Mouse (Mus musculus): ENCODE results near the gene Abca8a. TPM values are rescaled to one million over a fixed set of nuclear protein-coding genes. Genes with fewer than 3 reads are reported as not detected.
"Not testable (repeated sequence)": the region's sequence is repeated elsewhere in the genome, so short reads cannot be mapped to it uniquely, and the experiment has no call there.

Gene Abca8a
- total and polyA plus RNA-seq, 2 experiments from 2014 or later = 0.39 to 0.71 TPM

DNA sequence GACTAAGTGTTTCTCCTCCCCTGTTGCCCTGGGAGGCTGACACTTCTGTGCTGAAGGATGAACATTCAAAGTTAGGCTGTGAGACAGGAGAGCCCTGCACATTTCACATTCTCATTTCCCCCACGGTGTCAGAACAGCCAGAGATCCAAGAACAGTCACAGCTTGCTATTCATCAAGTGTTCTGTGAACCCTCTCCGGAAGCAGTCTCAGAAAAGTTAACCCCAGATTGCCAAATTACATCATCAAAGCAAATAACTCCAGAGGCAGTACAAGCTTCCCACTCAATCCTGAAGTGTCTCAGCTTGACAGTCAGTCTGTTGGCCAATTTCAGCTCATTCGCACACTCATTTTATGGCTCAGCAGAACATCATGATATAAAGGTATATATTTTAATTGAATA is 100.8 kb downstream of the Abca8a start:
- Histone ChIP-seq H3K27ac (ENCODE audit: low read depth, low read length) (0 out of 2 replicates have a peak overlapping the region, but pooled peaks have one; percentile 18), H3K4me1 (ENCODE audit: insufficient read depth, low read length) (no peaks in the 10 kb centered on the region), H3K36me3 (ENCODE audit: insufficient read depth, low read length) (no peaks in the 10 kb centered on the region), H3K4me3 (ENCODE audit: low read depth, low read length) (peak overlapping the region; percentile 39), H3K27me3 (ENCODE audit: insufficient read depth, low read length) (no peaks in the 10 kb centered on the region), H3K4me2 (ENCODE audit: low read depth, low read length, poor library complexity, severe bottlenecking) (peak overlapping the region; percentile 62), H3K9me3 (ENCODE audit: low read length) (no peaks in the 10 kb centered on the region), H3K9ac (replicated peaks; ENCODE audit: low read length, poor library complexity, severe bottlenecking) (no peak overlapping the region)
- DNase-seq (ENCODE audit: low spot score) = peak; percentile 62
- TF ChIP-seq CTCF (IDR thresholded peaks at IDR 0.05) = no peak
- ATAC-seq (ENCODE audit: low FRiP score) = no peak
- WGBS = 3% methylated on average over 3 of the region's 3 CpGs

DNA sequence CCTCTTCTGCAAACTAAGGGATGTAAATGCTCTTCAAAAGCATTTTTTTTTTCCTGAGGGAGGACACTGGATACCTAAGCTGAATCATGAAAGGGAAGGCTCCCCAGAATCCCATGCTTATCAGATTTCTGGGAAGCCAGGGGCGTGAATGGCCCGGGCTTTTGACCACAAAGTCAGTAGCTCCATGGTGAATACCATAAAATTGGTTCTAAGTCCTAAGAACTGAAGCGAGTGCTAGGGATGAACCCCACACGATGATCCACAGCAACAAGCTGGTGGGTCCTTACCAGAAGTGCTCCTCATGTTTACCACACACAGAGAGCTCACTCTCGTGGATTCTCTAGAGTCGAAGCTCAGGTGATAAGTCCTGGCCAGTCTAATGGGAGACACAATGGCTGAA is 101.8 kb downstream of the Abca8a start:
- Histone ChIP-seq H3K27ac (ENCODE audit: low read depth, low read length) (no peak overlapping the region), H3K4me1 (ENCODE audit: insufficient read depth, low read length) (no peaks in the 10 kb centered on the region), H3K9ac (replicated peaks; ENCODE audit: low read length, poor library complexity, severe bottlenecking) (no peak overlapping the region), H3K9me3 (ENCODE audit: low read length) (no peaks in the 10 kb centered on the region), H3K4me2 (ENCODE audit: low read depth, low read length, poor library complexity, severe bottlenecking) (peak overlapping the region; percentile 62), H3K27me3 (ENCODE audit: insufficient read depth, low read length) (no peaks in the 10 kb centered on the region), H3K36me3 (ENCODE audit: insufficient read depth, low read length) (no peaks in the 10 kb centered on the region), H3K4me3 (ENCODE audit: low read depth, low read length) (no peak overlapping the region)
- DNase-seq (ENCODE audit: low spot score) (no peak), ATAC-seq (ENCODE audit: low FRiP score) (no peak)
- 62% methylated on average over 6 of the region's 6 CpGs for WGBS
- TF ChIP-seq CTCF (IDR thresholded peaks at IDR 0.05) = no peak

DNA sequence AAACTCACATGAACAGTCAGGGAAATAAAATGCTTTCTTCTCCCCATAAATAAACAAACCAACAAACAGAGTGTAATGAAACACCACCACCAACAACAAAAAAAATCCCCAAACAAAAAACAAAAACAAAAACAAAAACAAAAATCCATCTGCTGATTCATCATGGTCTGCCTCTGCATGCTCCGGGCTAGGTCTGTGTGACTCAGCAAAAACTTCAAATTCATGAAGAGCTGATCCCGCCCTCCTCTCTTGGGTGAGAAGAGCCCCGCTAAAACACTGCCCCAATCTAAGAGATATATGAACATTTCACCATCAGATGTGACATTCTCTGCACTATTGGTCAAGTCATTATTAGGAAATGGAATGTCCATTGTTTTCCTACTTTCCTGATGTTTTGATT is 104.5 kb downstream of the Abca8a start:
- no peak for TF ChIP-seq CTCF (IDR thresholded peaks at IDR 0.05)
- H3K36me3 ChIP-seq (ENCODE audit: insufficient read depth, low read length) = no peaks in the 10 kb centered on the region
- H3K4me2 ChIP-seq (ENCODE audit: low read depth, low read length, poor library complexity, severe bottlenecking) = no peak overlapping the region
- no peaks in the 10 kb centered on the region for H3K4me1 ChIP-seq (ENCODE audit: insufficient read depth, low read length)
- 87% methylated on average over 3 of the region's 3 CpGs for WGBS
- no peaks in the 10 kb centered on the region for H3K9me3 ChIP-seq (ENCODE audit: low read length)
- no peak overlapping the region for H3K4me3 ChIP-seq (ENCODE audit: low read depth, low read length)
- no peaks in the 10 kb centered on the region for H3K27me3 ChIP-seq (ENCODE audit: insufficient read depth, low read length)
- no peak for DNase-seq (ENCODE audit: low spot score)
- H3K9ac ChIP-seq (replicated peaks; ENCODE audit: low read length, poor library complexity, severe bottlenecking) = no peak overlapping the region
- no peak for ATAC-seq (ENCODE audit: low FRiP score)
- no peak overlapping the region for H3K27ac ChIP-seq (ENCODE audit: low read depth, low read length)

DNA sequence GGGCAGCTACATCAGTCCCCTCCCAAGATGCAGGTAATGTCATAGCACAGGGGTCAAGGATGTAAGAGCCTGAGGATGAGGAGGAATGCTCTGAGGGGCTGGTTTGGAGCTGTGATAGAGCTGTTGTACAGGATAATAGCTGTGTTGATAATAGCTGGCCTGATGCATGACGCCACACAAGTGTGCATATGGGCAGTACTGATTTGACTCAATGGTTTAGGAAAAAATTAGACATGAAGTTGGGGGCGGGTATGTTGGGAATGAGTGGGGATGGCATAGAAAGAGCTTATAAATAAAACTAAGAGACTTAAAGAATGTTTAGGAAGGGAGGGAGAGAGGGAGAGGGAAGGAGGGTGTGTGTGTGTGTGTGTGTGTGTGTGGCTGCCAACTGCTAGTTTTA is 105.5 kb downstream of the Abca8a start:
- 93% methylated on average over 2 of the region's 2 CpGs for WGBS
- no peak for TF ChIP-seq CTCF (IDR thresholded peaks at IDR 0.05)
- Histone ChIP-seq H3K4me2 (ENCODE audit: low read depth, low read length, poor library complexity, severe bottlenecking) (no peak overlapping the region), H3K9ac (replicated peaks; ENCODE audit: low read length, poor library complexity, severe bottlenecking) (no peak overlapping the region), H3K36me3 (ENCODE audit: insufficient read depth, low read length) (no peaks in the 10 kb centered on the region), H3K27me3 (ENCODE audit: insufficient read depth, low read length) (no peaks in the 10 kb centered on the region), H3K4me1 (ENCODE audit: insufficient read depth, low read length) (no peaks in the 10 kb centered on the region), H3K27ac (ENCODE audit: low read depth, low read length) (no peak overlapping the region), H3K9me3 (ENCODE audit: low read length) (no peaks in the 10 kb centered on the region), H3K4me3 (ENCODE audit: low read depth, low read length) (no peak overlapping the region)
- ATAC-seq (ENCODE audit: low FRiP score) (no peak), DNase-seq (ENCODE audit: low spot score) (no peak)

DNA sequence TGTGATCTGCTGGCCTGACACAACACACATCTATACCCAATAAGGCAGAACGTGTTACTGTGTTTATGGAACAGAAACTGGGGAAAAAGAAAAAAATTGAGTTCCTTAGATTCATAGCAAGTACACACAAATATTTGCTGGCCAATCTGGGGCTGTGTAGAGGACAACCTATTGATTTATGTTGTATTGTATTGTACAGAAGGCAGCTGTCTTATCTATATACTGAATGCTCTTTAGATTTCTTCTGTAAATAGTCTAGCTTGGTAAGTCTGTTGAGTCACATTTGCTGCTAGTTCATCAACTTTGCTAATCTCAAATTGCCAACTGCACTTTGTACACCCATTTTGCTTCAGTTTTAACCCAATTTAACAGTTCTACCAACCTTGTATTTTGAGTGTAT is 107.6 kb downstream of the Abca8a start:
- Histone ChIP-seq H3K9ac (replicated peaks; ENCODE audit: low read length, poor library complexity, severe bottlenecking) (no peak overlapping the region), H3K4me2 (ENCODE audit: low read depth, low read length, poor library complexity, severe bottlenecking) (no peak overlapping the region), H3K4me3 (ENCODE audit: low read depth, low read length) (no peak overlapping the region), H3K36me3 (ENCODE audit: insufficient read depth, low read length) (no peaks in the 10 kb centered on the region), H3K27me3 (ENCODE audit: insufficient read depth, low read length) (no peaks in the 10 kb centered on the region), H3K4me1 (ENCODE audit: insufficient read depth, low read length) (no peaks in the 10 kb centered on the region), H3K9me3 (ENCODE audit: low read length) (no peaks in the 10 kb centered on the region), H3K27ac (ENCODE audit: low read depth, low read length) (no peak overlapping the region)
- no peak for TF ChIP-seq CTCF (IDR thresholded peaks at IDR 0.05)
- DNase-seq (ENCODE audit: low spot score) (no peak), ATAC-seq (ENCODE audit: low FRiP score) (no peak)
- WGBS = 72% methylated on average over 1 of the region's 1 CpGs

DNA sequence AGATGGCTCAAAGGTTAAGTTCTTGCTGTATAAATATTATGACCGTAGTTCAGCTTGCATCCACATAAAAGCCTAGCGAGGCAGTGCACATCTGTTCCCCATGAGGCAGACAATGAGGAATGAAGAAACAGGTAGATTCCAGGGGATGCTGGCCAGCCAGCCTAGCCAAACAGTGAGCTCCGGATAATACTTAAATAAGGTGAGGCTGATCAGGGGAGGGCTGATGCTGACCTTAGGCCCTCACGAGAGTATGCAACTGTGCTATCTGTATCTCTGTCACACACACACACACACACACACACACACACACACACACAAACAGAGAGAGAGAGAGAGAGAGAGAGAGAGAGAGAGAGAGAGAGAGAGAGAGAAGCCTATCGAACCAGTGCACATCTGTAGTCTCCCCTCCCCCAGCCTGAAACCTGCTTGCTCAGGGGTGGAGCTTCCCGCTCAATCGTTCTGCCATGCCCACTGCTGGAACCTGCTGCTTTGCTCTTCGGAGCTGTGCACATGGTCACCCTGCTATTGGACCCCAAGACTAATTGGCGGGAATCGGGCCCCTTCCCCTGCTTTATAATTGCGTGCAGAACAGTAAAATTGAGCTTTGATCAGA is 108.2 kb downstream of the Abca8a start:
- not testable (repeated sequence) for DNase-seq (ENCODE audit: low spot score); H3K4me1 ChIP-seq (ENCODE audit: insufficient read depth, low read length); H3K9ac ChIP-seq (replicated peaks; ENCODE audit: low read length, poor library complexity, severe bottlenecking); H3K4me3 ChIP-seq (ENCODE audit: low read depth, low read length); H3K36me3 ChIP-seq (ENCODE audit: insufficient read depth, low read length); H3K9me3 ChIP-seq (ENCODE audit: low read length); H3K27ac ChIP-seq (ENCODE audit: low read depth, low read length); H3K27me3 ChIP-seq (ENCODE audit: insufficient read depth, low read length); H3K4me2 ChIP-seq (ENCODE audit: low read depth, low read length, poor library complexity, severe bottlenecking); ATAC-seq (ENCODE audit: low FRiP score)
- 49% methylated on average over 10 of the region's 11 CpGs for WGBS
